Mouse (Mus musculus) adrenal gland, postnatal 25 days (tissue): Measurements from ENCODE around the gene Fam78b. TPM values are rescaled to one million over a fixed set of nuclear protein-coding genes. Genes with fewer than 3 reads are reported as not detected.

Source experiments
- DNase-seq: peaks from one replicate; pipeline ENCODE4 v3.0.0; 2021; ENCODE audit warnings: mixed read lengths
- long read RNA-seq: library from polyadenylated mRNA; stranded (forward); transcript quantifications from one replicate; pipeline ENCODE4 v2.0.0, GENCODE M21; 2021
- total RNA-seq: library from RNA; stranded (reverse); gene quantifications from 2 replicates; pipeline ENCODE4 v1.2.3, GENCODE M21; 2021

Fam78b gene
- total RNA-seq, result 5.5 and 9.1 TPM in 2 replicates
- long read RNA-seq, partial matches to known transcripts, result 0 of 4 reads
- long read RNA-seq, other reads (novel, unspliced or antisense), result 0 of 4 reads

GRCm38 (mm10) chr1:167001174-167001843, at the start of gene Fam78b:
Gene Fam78b (plus strand): TSS chr1:167001417.
- no peak for DNase-seq

GRCm38 (mm10) chr1:166964508-166964907, 36.7 kb upstream of the Fam78b start:
- peak; percentile 47 for DNase-seq

GRCm38 (mm10) chr1:166968271-166968670, 32.9 kb upstream of the Fam78b start:
- DNase-seq, result no peak

GRCm38 (mm10) chr1:166973731-166974130, 27.5 kb upstream of the Fam78b start:
- DNase-seq, result no peak

- DNase-seq, result no peak
These were observed 22.6 kb upstream of the Fam78b start for GRCm38 (mm10) chr1:166978611-166979010.

- DNase-seq, result no peak
These were observed 7.0 kb upstream of the Fam78b start for GRCm38 (mm10) chr1:166994266-166994665.

- no peak for DNase-seq
These were observed 5.0 kb upstream of the Fam78b start for GRCm38 (mm10) chr1:166996250-166996649.

- DNase-seq, result peak; percentile 25
These were observed 4.4 kb upstream of the Fam78b start for GRCm38 (mm10) chr1:166996811-166997210.

- peak; percentile 89 for DNase-seq
These were observed 566 bp upstream of the Fam78b start for GRCm38 (mm10) chr1:167000529-167001173.

GRCm38 (mm10) chr1:167001844-167002485, 748 bp downstream of the Fam78b start:
- peak; percentile 19 for DNase-seq

- peak; percentile 70 for DNase-seq
These were observed 1.3 kb downstream of the Fam78b start for GRCm38 (mm10) chr1:167002486-167002850.

- no peak for DNase-seq
These were observed 3.4 kb downstream of the Fam78b start for GRCm38 (mm10) chr1:167004621-167005020.

- DNase-seq, result no peak
These were observed 6.1 kb downstream of the Fam78b start for GRCm38 (mm10) chr1:167007341-167007740.

GRCm38 (mm10) chr1:167010190-167010589, 9.0 kb downstream of the Fam78b start:
- DNase-seq, result no peak

- no peak for DNase-seq
These were observed 10.1 kb downstream of the Fam78b start for GRCm38 (mm10) chr1:167011301-167011700.

- DNase-seq, result no peak
These were observed 11.4 kb downstream of the Fam78b start for GRCm38 (mm10) chr1:167012616-167013015.

- peak; percentile 53 for DNase-seq
These were observed 12.1 kb downstream of the Fam78b start for GRCm38 (mm10) chr1:167013234-167013864.

- DNase-seq, result no peak
These were observed 15.1 kb downstream of the Fam78b start for GRCm38 (mm10) chr1:167016269-167016668.

GRCm38 (mm10) chr1:167022001-167022424, 20.8 kb downstream of the Fam78b start:
- no peak for DNase-seq

GRCm38 (mm10) chr1:167022541-167023121, 21.4 kb downstream of the Fam78b start:
- DNase-seq, result no peak

- DNase-seq, result no peak
These were observed 22.6 kb downstream of the Fam78b start for GRCm38 (mm10) chr1:167023794-167024193.

GRCm38 (mm10) chr1:167024961-167025360, 23.7 kb downstream of the Fam78b start:
- no peak for DNase-seq
